Mouse (Mus musculus) embryonic facial prominence, embryonic 13.5 days (tissue): ENCODE measurements around the gene Mylk2. TPM values are rescaled to one million over a fixed set of nuclear protein-coding genes. Genes with fewer than 3 reads are reported as not detected.
A peak's percentile ranks its signal among the peaks of the same experiment; 100 is the strongest.

Experiments used
- ATAC-seq: fragments of 200-750 bp; cut with Nextera tagmentation; 2 replicates; pipeline ENCODE4 v1.8.0; 2017; ENCODE audit warnings: low read depth; ENCODE audit not compliant: insufficient number of reproducible peaks, insufficient read depth, low FRiP score, low TSS enrichment
- H3K27ac ChIP-seq: fragments of 300-500 bp; sonication (generic); 2 replicates; pipeline ENCODE4 v1.5.1; 2015; ENCODE audit warnings: moderate library complexity, mild to moderate bottlenecking, inconsistent platforms
- H3K27me3 ChIP-seq: fragments of 300-500 bp; sonication (generic); 2 replicates; pipeline ENCODE4 v1.6.1; 2015; ENCODE audit warnings: mild to moderate bottlenecking, inconsistent platforms
- H3K36me3 ChIP-seq: fragments of 300-500 bp; sonication (generic); 2 replicates; pipeline ENCODE4 v1.6.1; 2015; ENCODE audit warnings: mild to moderate bottlenecking, inconsistent platforms
- H3K4me1 ChIP-seq: fragments of 300-500 bp; sonication (generic); 2 replicates; pipeline ENCODE4 v1.6.1; 2015; ENCODE audit warnings: inconsistent platforms
- H3K4me2 ChIP-seq: fragments of 300-500 bp; sonication (generic); 2 replicates; pipeline ENCODE4 v1.6.1; 2015; ENCODE audit warnings: moderate library complexity, mild to moderate bottlenecking, inconsistent platforms
- H3K4me3 ChIP-seq: fragments of 300-500 bp; sonication (generic); 2 replicates; pipeline ENCODE4 v1.5.1; 2015; ENCODE audit warnings: mild to moderate bottlenecking, inconsistent platforms
- H3K9ac ChIP-seq: fragments of 300-500 bp; sonication (generic); 2 replicates; pipeline ENCODE4 v1.6.1; 2015; ENCODE audit warnings: mild to moderate bottlenecking, inconsistent platforms
- H3K9me3 ChIP-seq: fragments of 300-500 bp; sonication (generic); 2 replicates; pipeline ENCODE4 v1.6.1; 2016; ENCODE audit warnings: inconsistent platforms
- WGBS: fragments of 180-500 bp; shearing (Covaris S2); methylation state at CpG from one replicate; pipeline ENCODE4 v1.1.7; 2015; ENCODE audit warnings: mixed read lengths; 5-methylcytosine and 5-hydroxymethylcytosine counted together
- polyA plus RNA-seq: library from polyadenylated mRNA; unstranded; fragments of >200 nt; fragmentation: Nextera tagmentation; extraction: Ambion mirVana; gene quantifications from 2 replicates; pipeline ENCODE4 v1.2.1, GENCODE M21; 2015

The Mylk2 gene
- polyA plus RNA-seq, 1 experiment from 2014 or later: not detected

- Histone ChIP-seq H3K9me3 (no peaks in the 10 kb centered on the region), H3K4me1 (peaks cover 3% of the 10 kb centered on the region; the same call in 1 of the 2 replicates), H3K27ac (no peak overlapping the region), H3K27me3 (peaks cover 58% of the 10 kb centered on the region), H3K9ac (peak overlapping the region; percentile 58), H3K4me2 (peak overlapping the region; percentile 48), H3K36me3 (no peaks in the 10 kb centered on the region), H3K4me3 (peak overlapping the region; percentile 21)
- 4% methylated on average over 18 of the region's 18 CpGs for WGBS
- 0 out of 2 replicates have a peak, but pooled peaks have one; percentile 44 for ATAC-seq
Observed at GRCm38 (mm10) chr2:152914310-152915120, 3.4 kb downstream of the Mylk2 start.

DNA sequence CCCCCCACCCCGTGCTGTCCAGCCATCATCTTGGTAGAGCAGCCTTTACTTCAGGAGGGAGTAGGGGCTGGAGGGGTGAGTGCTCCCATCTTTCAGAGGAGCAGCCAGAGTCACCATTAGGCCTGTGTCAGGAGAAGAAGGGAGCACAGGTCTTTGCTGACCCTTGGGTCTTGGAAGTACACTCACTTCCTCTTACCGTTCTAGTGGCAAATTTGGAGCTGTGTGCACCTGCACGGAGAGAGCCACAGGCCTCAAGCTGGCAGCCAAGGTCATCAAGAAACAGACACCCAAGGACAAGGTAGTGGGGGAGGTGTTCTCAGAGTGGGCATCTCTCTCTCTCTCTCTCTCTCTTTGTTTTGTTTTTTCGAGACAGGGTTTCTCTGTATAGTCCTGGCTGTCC is 4.3 kb downstream of the Mylk2 start:
- Histone ChIP-seq H3K4me2 (no peak overlapping the region), H3K4me1 (peaks cover 3% of the 10 kb centered on the region; the same call in 1 of the 2 replicates), H3K9ac (no peak overlapping the region), H3K9me3 (no peaks in the 10 kb centered on the region), H3K4me3 (no peak overlapping the region), H3K27me3 (peaks cover 48% of the 10 kb centered on the region), H3K36me3 (no peaks in the 10 kb centered on the region), H3K27ac (no peak overlapping the region)
- no peak for ATAC-seq
- WGBS: 69% methylated on average over 4 of the region's 4 CpGs

DNA sequence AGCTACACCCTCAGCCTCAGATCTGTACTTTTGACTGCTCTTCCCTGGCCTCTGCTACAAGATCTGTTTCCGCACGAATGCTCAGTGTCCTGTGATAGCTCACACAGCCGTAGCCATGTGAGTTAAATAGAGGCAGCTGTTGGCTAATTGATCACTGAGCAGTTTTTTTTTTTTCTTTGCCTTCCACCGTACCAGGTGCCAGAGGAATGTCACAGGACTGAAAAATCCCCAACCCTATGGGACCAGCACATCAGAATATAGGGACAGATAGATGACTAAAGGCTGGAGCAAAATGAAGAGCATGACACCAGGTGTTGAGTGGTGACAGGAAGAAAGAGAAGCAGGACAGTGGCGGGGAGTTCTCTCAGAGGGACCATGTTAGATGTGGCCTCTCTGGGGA is 5.0 kb downstream of the Mylk2 start:
- Histone ChIP-seq H3K4me2 (no peak overlapping the region), H3K9me3 (no peaks in the 10 kb centered on the region), H3K9ac (no peak overlapping the region), H3K36me3 (no peaks in the 10 kb centered on the region), H3K27me3 (peaks cover 42% of the 10 kb centered on the region), H3K27ac (no peak overlapping the region), H3K4me3 (no peak overlapping the region), H3K4me1 (peaks cover 3% of the 10 kb centered on the region; the same call in 1 of the 2 replicates)
- no peak for ATAC-seq
- 39% methylated on average over 5 of the region's 5 CpGs for WGBS

- Histone ChIP-seq H3K4me3 (no peak overlapping the region), H3K27me3 (peaks cover 26% of the 10 kb centered on the region), H3K36me3 (no peaks in the 10 kb centered on the region), H3K4me2 (no peak overlapping the region), H3K9ac (no peak overlapping the region), H3K4me1 (peaks cover 3% of the 10 kb centered on the region; the same call in 1 of the 2 replicates), H3K9me3 (no peaks in the 10 kb centered on the region), H3K27ac (no peak overlapping the region)
- no peak for ATAC-seq
- 57% methylated on average over 9 of the region's 9 CpGs for WGBS
Observed at GRCm38 (mm10) chr2:152917671-152918070, 6.5 kb downstream of the Mylk2 start.

DNA sequence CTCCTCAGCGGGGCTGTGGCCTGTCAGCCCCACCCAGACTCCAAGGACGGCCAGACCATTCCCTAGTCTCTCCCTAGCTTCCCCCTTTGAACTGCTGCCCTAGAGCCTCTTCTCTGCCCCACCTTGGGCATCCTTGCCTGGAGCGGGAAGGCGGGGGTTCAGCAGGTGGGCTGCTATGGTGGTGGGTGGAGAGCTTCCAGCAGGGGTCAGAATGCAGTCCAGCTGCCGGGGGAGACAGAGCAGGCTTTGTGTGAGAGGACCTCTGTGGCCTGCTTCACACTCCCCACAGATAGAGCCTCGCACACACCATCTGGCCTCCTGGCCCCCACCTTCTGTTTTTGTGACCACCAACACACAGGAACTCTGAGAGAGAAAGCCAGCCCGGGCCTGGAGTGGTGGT is 11.2 kb downstream of the Mylk2 start:
- Histone ChIP-seq H3K4me1 (peaks cover 20% of the 10 kb centered on the region), H3K27ac (no peak overlapping the region), H3K36me3 (no peaks in the 10 kb centered on the region), H3K27me3 (peaks cover 2% of the 10 kb centered on the region; the same call in 1 of the 2 replicates), H3K9me3 (no peaks in the 10 kb centered on the region), H3K9ac (peak overlapping the region; percentile 32), H3K4me3 (no peak overlapping the region), H3K4me2 (no peak overlapping the region)
- ATAC-seq: no peak
- 14% methylated on average over 7 of the region's 7 CpGs for WGBS

- Histone ChIP-seq H3K4me2 (no peak overlapping the region), H3K36me3 (no peaks in the 10 kb centered on the region), H3K27ac (no peak overlapping the region), H3K27me3 (no peaks in the 10 kb centered on the region; the same call in 1 of the 2 replicates), H3K9ac (no peak overlapping the region), H3K4me1 (peaks cover 25% of the 10 kb centered on the region), H3K4me3 (no peak overlapping the region), H3K9me3 (no peaks in the 10 kb centered on the region)
- ATAC-seq: no peak
- WGBS: 80% methylated on average over 3 of the region's 3 CpGs
Observed at GRCm38 (mm10) chr2:152923621-152924020, 12.5 kb downstream of the Mylk2 start.

DNA sequence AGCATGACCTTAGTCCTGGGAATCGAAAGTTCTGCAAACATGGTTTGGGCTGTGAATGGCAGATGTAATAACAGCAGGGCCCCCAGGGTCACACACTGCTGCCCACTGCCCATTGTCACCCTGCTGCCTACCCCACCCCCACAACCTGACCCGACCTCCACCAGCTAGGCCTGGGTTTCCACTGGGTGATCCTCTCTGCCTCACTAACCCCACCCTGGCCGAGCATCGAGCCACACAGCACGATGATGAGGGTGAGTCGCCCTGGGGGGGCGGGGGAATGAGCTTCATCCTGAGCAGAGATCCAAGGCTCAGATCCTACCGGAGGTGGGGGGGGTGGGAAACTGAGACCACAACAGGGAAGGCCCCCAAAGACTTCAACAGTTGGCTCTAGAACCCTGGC is 13.0 kb downstream of the Mylk2 start:
- ATAC-seq: no peak
- Histone ChIP-seq H3K27ac (no peak overlapping the region), H3K4me1 (peaks cover 25% of the 10 kb centered on the region), H3K36me3 (no peaks in the 10 kb centered on the region), H3K4me2 (no peak overlapping the region), H3K9me3 (no peaks in the 10 kb centered on the region), H3K9ac (no peak overlapping the region), H3K4me3 (no peak overlapping the region), H3K27me3 (no peaks in the 10 kb centered on the region; the same call in 1 of the 2 replicates)
- 53% methylated on average over 8 of the region's 8 CpGs for WGBS

- no peak overlapping the region for H3K4me2 ChIP-seq
- no peak overlapping the region for H3K4me3 ChIP-seq
- H3K27ac ChIP-seq: no peak overlapping the region
- no peaks in the 10 kb centered on the region for H3K9me3 ChIP-seq
- no peaks in the 10 kb centered on the region for H3K36me3 ChIP-seq
- 81% methylated on average over 5 of the region's 5 CpGs for WGBS
- H3K27me3 ChIP-seq: no peaks in the 10 kb centered on the region
- H3K9ac ChIP-seq: no peak overlapping the region
- peaks cover 25% of the 10 kb centered on the region for H3K4me1 ChIP-seq
- no peak for ATAC-seq
Observed at GRCm38 (mm10) chr2:152924543-152924942, 13.4 kb downstream of the Mylk2 start.

DNA sequence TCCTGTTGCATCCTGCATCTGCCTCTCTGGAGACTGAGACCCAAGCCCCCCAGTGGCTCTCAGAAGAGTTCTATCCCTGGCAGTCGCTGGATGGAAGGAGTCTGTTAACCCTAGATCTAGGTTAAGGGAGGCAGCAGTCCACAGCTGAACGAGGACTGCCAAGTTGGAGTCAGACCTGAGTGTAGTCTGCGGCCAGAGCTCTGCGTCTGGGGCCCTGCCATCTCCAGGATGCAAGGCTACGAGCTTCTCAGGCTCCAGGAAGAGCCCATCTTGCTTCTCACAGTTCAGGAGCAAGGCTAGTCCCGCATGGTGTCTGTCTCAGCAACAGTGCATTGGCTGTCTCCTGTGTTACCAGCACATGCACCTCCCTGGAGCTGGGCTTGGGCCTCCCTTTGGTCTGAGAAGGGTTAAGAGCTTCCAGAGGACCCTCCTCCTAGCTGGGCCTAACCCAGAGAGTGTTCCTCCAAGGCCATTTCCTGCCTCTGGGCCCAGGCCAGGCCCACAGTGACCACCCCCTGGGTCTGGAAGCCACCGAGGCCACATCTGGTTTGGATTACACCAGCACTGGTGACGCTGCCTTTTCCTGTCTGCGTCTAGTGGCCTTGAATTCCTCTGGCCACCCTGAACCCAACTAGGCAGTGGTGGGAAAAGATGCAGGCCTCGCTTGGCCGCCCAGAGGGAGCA is 14.2 kb downstream of the Mylk2 start:
- H3K9me3 ChIP-seq: no peaks in the 10 kb centered on the region
- 0 out of 2 replicates have a peak overlapping the region, but pooled peaks have one; percentile 36 for H3K9ac ChIP-seq
- no peak for ATAC-seq

DNA sequence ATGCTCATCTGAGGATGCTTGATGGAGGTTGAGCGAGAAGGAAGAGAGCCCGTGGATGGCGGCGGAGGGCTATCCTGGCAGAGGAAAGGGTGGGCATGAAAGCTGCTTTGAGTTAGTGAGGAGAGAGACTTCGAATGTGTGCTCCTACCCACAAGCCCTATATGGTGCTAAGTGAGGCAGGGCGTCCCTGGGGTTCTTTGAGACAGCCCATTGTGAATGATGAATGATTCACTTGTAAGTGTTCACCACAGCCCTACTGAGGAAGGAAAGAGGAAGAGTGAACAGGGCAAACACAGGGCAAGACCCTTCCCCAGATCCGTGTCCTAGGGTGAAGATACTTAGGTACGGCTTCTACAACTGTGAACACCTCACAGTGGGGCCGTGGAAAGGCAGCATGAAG is 15.7 kb downstream of the Mylk2 start:
- Histone ChIP-seq H3K4me1 (peaks cover 28% of the 10 kb centered on the region), H3K9ac (0 out of 2 replicates have a peak overlapping the region, but pooled peaks have one; percentile 32), H3K36me3 (no peaks in the 10 kb centered on the region), H3K4me3 (no peak overlapping the region), H3K4me2 (no peak overlapping the region), H3K27ac (no peak overlapping the region), H3K9me3 (no peaks in the 10 kb centered on the region), H3K27me3 (0 out of 2 replicates have a peak, but pooled peaks cover under 1% of the 10 kb centered on the region)
- 42% methylated on average over 9 of the region's 9 CpGs for WGBS
- no peak for ATAC-seq

More for the DNA sequence above, 14.2 kb downstream of the Mylk2 start:
- no peaks in the 10 kb centered on the region for H3K27me3 ChIP-seq
- H3K4me3 ChIP-seq: no peak overlapping the region
- WGBS: 34% methylated on average over 11 of the region's 11 CpGs
- H3K4me2 ChIP-seq: no peak overlapping the region
- no peaks in the 10 kb centered on the region for H3K36me3 ChIP-seq
- no peak overlapping the region for H3K27ac ChIP-seq
- peaks cover 25% of the 10 kb centered on the region for H3K4me1 ChIP-seq

DNA sequence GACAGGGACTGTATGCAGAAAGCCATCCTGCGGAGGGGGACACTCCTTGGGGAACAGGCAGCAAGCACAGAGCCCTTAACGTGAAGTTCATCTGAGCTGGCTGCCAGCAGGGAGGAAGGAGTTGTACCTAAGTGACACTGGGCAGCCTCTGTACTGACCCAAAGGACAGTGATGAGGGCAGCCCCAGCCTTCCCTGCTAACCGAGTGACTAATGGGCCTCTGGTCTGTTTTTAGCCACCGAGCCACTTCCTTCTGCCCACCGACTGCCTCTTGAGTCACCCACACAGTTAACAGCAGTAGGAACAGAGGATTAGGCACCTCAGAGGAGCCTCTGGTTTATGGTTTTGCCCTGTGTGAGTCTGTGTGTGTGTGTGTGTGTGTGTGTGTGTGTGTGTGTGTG is 16.2 kb downstream of the Mylk2 start:
- no peak for ATAC-seq
- 48% methylated on average over 5 of the region's 5 CpGs for WGBS
- Histone ChIP-seq H3K4me2 (no peak overlapping the region), H3K4me3 (no peak overlapping the region), H3K4me1 (peaks cover 28% of the 10 kb centered on the region), H3K27me3 (peaks cover 5% of the 10 kb centered on the region; the same call in 1 of the 2 replicates), H3K9ac (no peak overlapping the region), H3K36me3 (no peaks in the 10 kb centered on the region), H3K27ac (no peak overlapping the region), H3K9me3 (no peaks in the 10 kb centered on the region)
